Mouse (Mus musculus) embryonic facial prominence, embryonic 15.5 days (tissue): ENCODE data around the gene Mlst8. TPM values are rescaled to one million over a fixed set of nuclear protein-coding genes. Genes with fewer than 3 reads are reported as not detected.
"Not testable (repeated sequence)": the region's sequence is repeated elsewhere in the genome, so short reads cannot be mapped to it uniquely, and the experiment has no call there.

Experiments
- ATAC-seq: fragments of 200-750 bp; cut with Nextera tagmentation; 2 replicates; pipeline ENCODE4 v1.8.0; 2017; ENCODE audit warnings: low read depth, moderate TSS enrichment; ENCODE audit not compliant: insufficient number of reproducible peaks, low FRiP score, low TSS enrichment
- H3K27ac ChIP-seq: fragments of 300-500 bp; sonication (generic); replicated peaks from 2 replicates; pipeline ENCODE4 v1.5.1; 2015; ENCODE audit warnings: mild to moderate bottlenecking, inconsistent platforms
- H3K27me3 ChIP-seq: fragments of 300-500 bp; sonication (generic); 2 replicates; pipeline ENCODE4 v1.6.1; 2015; ENCODE audit warnings: inconsistent platforms
- H3K36me3 ChIP-seq: fragments of 300-500 bp; sonication (generic); 2 replicates; pipeline ENCODE4 v1.6.1; 2015; ENCODE audit warnings: mild to moderate bottlenecking, inconsistent platforms
- H3K4me1 ChIP-seq: fragments of 300-500 bp; sonication (generic); 2 replicates; pipeline ENCODE4 v1.6.1; 2015; ENCODE audit warnings: inconsistent platforms
- H3K4me2 ChIP-seq: fragments of 300-500 bp; sonication (generic); replicated peaks from 2 replicates; pipeline ENCODE4 v1.6.1; 2015; ENCODE audit warnings: mild to moderate bottlenecking, inconsistent platforms
- H3K4me3 ChIP-seq: fragments of 300-500 bp; sonication (generic); replicated peaks from 2 replicates; pipeline ENCODE4 v1.5.1; 2015; ENCODE audit warnings: mild to moderate bottlenecking, inconsistent platforms
- H3K9ac ChIP-seq: fragments of 300-500 bp; sonication (generic); 2 replicates; pipeline ENCODE4 v1.6.1; 2015; ENCODE audit warnings: inconsistent platforms
- H3K9me3 ChIP-seq: fragments of 300-500 bp; sonication (generic); replicated peaks from 2 replicates; pipeline ENCODE4 v1.6.1; 2016; ENCODE audit warnings: inconsistent platforms
- WGBS: fragments of 180-500 bp; shearing (Covaris S2); methylation state at CpG from one replicate; pipeline ENCODE4 v1.1.7; 2015; 5-methylcytosine and 5-hydroxymethylcytosine counted together
- polyA plus RNA-seq: library from polyadenylated mRNA; unstranded; fragments of >200 nt; fragmentation: Nextera tagmentation; extraction: Ambion mirVana; gene quantifications from 2 replicates; pipeline ENCODE4 v1.2.1, GENCODE M21; 2015

Gene Mlst8
- polyA plus RNA-seq, 1 experiment from 2014 or later = 28.8 TPM

- Histone ChIP-seq H3K27me3 (no peaks in the 10 kb centered on the region), H3K36me3 (peaks cover 63% of the 10 kb centered on the region), H3K4me3 (no peak overlapping the region), H3K27ac (no peak overlapping the region), H3K9me3 (no peaks in the 10 kb centered on the region), H3K4me1 (no peaks in the 10 kb centered on the region), H3K4me2 (no peak overlapping the region), H3K9ac (no peak overlapping the region)
- no peak for ATAC-seq
- WGBS = 61% methylated on average over 2 of the region's 2 CpGs
Observed at GRCm38 (mm10) chr17:24441148-24441547, 37.7 kb downstream of the Mlst8 start.

GRCm38 (mm10) chr17:24440377-24440776 lies 38.5 kb downstream of the Mlst8 start:
- no peak overlapping the region for H3K4me2 ChIP-seq
- no peak for ATAC-seq
- no peak overlapping the region for H3K9ac ChIP-seq
- no peaks in the 10 kb centered on the region for H3K27me3 ChIP-seq
- H3K4me1 ChIP-seq = no peaks in the 10 kb centered on the region
- WGBS = 86% methylated on average over 8 of the region's 8 CpGs
- H3K36me3 ChIP-seq = peaks cover 55% of the 10 kb centered on the region
- H3K4me3 ChIP-seq = no peak overlapping the region
- H3K27ac ChIP-seq = no peak overlapping the region
- no peaks in the 10 kb centered on the region for H3K9me3 ChIP-seq

- Histone ChIP-seq H3K27me3 (no peaks in the 10 kb centered on the region), H3K36me3 (peaks cover 48% of the 10 kb centered on the region), H3K4me2 (no peak overlapping the region), H3K27ac (no peak overlapping the region), H3K4me1 (no peaks in the 10 kb centered on the region), H3K9ac (no peak overlapping the region), H3K4me3 (no peak overlapping the region), H3K9me3 (no peaks in the 10 kb centered on the region)
- WGBS = 72% methylated on average over 5 of the region's 5 CpGs
- ATAC-seq = peak; percentile 29; the same call in 1 of the 2 replicates
Observed at GRCm38 (mm10) chr17:24437016-24437415, 41.9 kb downstream of the Mlst8 start.

- no peak overlapping the region for H3K4me3 ChIP-seq
- H3K27me3 ChIP-seq = no peaks in the 10 kb centered on the region
- no peak overlapping the region for H3K9ac ChIP-seq
- H3K36me3 ChIP-seq = peaks cover 16% of the 10 kb centered on the region
- no peaks in the 10 kb centered on the region for H3K9me3 ChIP-seq
- H3K4me1 ChIP-seq = peaks cover 14% of the 10 kb centered on the region
- no peak overlapping the region for H3K27ac ChIP-seq
- H3K4me2 ChIP-seq = no peak overlapping the region
- WGBS = 84% methylated on average over 14 of the region's 14 CpGs
- ATAC-seq = no peak
Observed at GRCm38 (mm10) chr17:24429201-24429983, 49.5 kb downstream of the Mlst8 start.

DNA sequence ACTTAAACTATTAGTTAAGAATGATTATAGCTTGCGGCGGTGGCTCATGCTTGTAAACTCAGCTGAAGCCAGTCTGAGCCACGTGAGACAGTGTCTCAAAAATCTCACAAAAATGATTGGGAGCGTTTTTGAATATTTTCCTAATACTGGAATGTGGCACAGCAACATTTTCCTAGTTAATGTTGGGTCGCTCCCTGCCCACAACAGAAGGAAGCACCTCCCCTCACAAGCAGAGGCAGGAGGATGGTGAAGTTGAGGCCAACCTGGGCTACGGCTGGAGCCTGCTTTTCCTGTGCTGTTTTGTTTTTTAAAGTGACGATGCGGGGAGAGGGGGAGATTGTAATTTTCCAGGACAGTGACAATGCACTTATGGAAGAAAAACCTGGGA lies 51.7 kb downstream of the Mlst8 start:
- WGBS = 5% methylated on average over 8 of the region's 8 CpGs
- no peak for ATAC-seq

DNA sequence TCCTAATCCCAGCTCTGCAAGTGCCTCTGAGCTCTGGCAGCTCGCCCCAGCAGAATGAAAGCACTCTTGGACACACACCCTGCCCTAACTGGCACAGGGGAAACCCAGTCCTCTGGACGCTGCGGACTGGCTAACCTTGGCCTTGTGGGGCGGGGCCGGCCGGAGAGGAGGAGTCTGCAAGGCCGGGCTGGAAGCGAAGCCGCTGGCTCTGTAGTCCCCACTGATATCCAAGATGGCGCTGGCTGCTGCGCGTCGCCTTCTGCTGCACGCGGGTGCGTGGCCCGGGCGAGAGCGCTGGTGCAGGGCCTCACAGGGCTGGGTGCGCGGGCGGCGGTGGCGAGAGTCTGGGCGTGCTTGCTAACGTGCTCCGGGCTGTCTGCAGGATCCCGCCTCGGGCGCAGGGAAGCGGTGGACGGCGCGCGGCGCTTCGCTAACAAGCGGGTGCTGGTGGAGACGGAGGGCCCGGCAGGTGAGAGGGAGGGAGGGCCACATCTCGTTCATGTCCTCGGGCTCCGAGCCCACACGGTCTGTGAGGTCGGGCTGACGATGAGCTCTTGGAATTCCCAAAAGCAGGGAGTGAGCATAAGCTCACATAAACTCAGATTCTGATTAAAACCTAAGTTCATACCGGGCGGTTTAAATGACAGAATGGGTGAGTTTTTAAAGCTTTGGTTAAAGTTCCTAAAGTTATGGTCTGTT lies 52.3 kb downstream of the Mlst8 start, which contains the start of gene Eci1:
Gene Eci1 (plus strand): TSS at position 171 of the 699 bp plus-strand sequence.
- Histone ChIP-seq H3K27ac (peak within 1 kb of the TSS; percentile 93), H3K9me3 (no peaks in the 10 kb centered on the region), H3K4me1 (peaks cover 14% of the 10 kb centered on the region), H3K4me3 (peak within 1 kb of the TSS; percentile 65), H3K4me2 (peak within 1 kb of the TSS; percentile 60), H3K36me3 (peaks cover 35% of the 10 kb centered on the region), H3K27me3 (no peaks in the 10 kb centered on the region), H3K9ac (peak within 1 kb of the TSS; percentile 79)
- ATAC-seq = peak; percentile 96
- WGBS = under 1% methylated on average over 48 of the region's 48 CpGs

More for the DNA sequence above, 51.7 kb downstream of the Mlst8 start:
- Histone ChIP-seq H3K27me3 (no peaks in the 10 kb centered on the region), H3K4me3 (peak overlapping the region; percentile 65), H3K9me3 (no peaks in the 10 kb centered on the region), H3K4me2 (peak overlapping the region; percentile 60), H3K9ac (peak overlapping the region; percentile 79), H3K4me1 (peaks cover 14% of the 10 kb centered on the region), H3K36me3 (peaks cover 30% of the 10 kb centered on the region), H3K27ac (peak overlapping the region; percentile 93)

DNA sequence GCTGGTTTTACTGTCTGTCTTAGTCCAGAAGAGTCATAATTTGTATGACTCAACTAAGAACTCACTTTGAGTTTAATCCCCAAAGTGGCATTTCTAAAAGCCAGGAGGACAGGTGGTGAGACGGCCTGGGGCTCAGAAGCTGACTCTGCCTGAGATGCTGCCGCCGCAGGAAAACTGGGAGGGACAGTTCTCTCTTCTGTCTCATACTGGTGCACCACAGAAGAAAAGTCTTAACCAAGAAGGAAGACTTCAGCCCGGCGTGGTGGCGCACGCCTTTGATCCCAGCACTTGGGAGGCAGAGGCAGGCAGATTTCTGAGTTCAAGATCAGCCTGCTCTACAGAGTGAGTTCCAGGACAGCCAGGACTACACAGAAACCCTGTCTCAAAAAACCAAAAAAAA lies 53.0 kb downstream of the Mlst8 start:
- Histone ChIP-seq H3K9ac (no peak overlapping the region), H3K36me3 (peaks cover 43% of the 10 kb centered on the region), H3K4me3 (peak overlapping the region; percentile 65), H3K27ac (peak overlapping the region; percentile 93), H3K4me2 (peak overlapping the region; percentile 60; the same call in 1 of the 2 replicates), H3K4me1 (peaks cover 14% of the 10 kb centered on the region), H3K27me3 (no peaks in the 10 kb centered on the region), H3K9me3 (no peaks in the 10 kb centered on the region)
- no peak for ATAC-seq
- 73% methylated on average over 7 of the region's 7 CpGs for WGBS

- H3K9me3 ChIP-seq, H3K4me2 ChIP-seq, H3K9ac ChIP-seq, ATAC-seq, H3K27ac ChIP-seq, H3K27me3 ChIP-seq, H3K4me3 ChIP-seq: not testable (repeated sequence)
- H3K36me3 ChIP-seq = peaks cover 48% of the 10 kb centered on the region
- WGBS = 83% methylated on average over 6 of the region's 8 CpGs
- peaks cover 14% of the 10 kb centered on the region for H3K4me1 ChIP-seq
Observed at GRCm38 (mm10) chr17:24425326-24425725, 53.6 kb downstream of the Mlst8 start.

DNA sequence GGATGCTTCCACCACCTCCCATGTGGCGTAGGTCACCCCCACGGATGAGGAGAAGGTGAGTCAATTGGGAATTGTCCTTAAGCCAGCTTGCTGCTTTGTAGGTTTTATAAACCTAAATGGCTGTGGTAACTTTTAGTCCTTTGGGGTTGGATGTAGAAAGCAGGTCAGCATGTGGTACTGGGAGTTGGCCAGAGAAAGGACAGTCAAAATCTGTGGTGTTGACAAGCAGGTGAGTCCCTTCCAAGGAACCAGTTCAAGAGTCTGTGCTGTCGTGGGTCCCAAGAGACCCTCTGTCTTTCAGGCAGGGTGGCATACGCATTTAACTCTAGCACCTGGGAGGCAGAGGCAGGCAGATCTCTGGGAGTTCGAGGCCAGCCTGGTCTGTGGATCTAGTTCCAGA lies 54.4 kb downstream of the Mlst8 start:
- Histone ChIP-seq H3K9ac (no peak overlapping the region), H3K36me3 (peaks cover 57% of the 10 kb centered on the region)

More for the DNA sequence above, 54.4 kb downstream of the Mlst8 start:
- WGBS = 94% methylated on average over 5 of the region's 5 CpGs
- H3K27me3 ChIP-seq = no peaks in the 10 kb centered on the region
- no peak for ATAC-seq
- no peaks in the 10 kb centered on the region for H3K9me3 ChIP-seq
- H3K4me2 ChIP-seq = no peak overlapping the region
- no peak overlapping the region for H3K27ac ChIP-seq
- no peak overlapping the region for H3K4me3 ChIP-seq
- peaks cover 14% of the 10 kb centered on the region for H3K4me1 ChIP-seq
